Mouse (Mus musculus) left cerebral cortex, postnatal 14 days (tissue): ENCODE results near the gene BC030867. TPM values are rescaled to one million over a fixed set of nuclear protein-coding genes. Genes with fewer than 3 reads are reported as not detected.

ENCODE experiments used
- DNase-seq, 2 experiments: peaks; one replicate each; pipeline ENCODE4 v3.0.0; 2021 to 2022; ENCODE audit warnings: low spot score in 2 of 2, mixed read lengths in 1 of 2
- intact Hi-C: fragments of 180-260 bp; cut with DNase I; formaldehyde crosslinking; loops from one replicate; pipeline ENCODE4 v1.15.1; 2025
- long read RNA-seq, 2 experiments: library from polyadenylated mRNA; stranded (forward); transcript quantifications; one replicate each; pipeline ENCODE4 v2.0.0; 2021
- total RNA-seq, 2 experiments: library from RNA; stranded (reverse); gene quantifications; 2 replicates each; pipeline ENCODE4 v1.2.3; 2021

BC030867 gene
- total RNA-seq: under 1 TPM; 0.46 to 0.63 TPM
- long read RNA-seq, experiment 1, partial matches to known transcripts: 3 of 5 reads
- long read RNA-seq, experiment 1, other reads (novel, unspliced or antisense): 1 of 5 reads
- long read RNA-seq, experiment 2, partial matches to known transcripts: 3 of 3 reads
- long read RNA-seq, experiment 2, other reads (novel, unspliced or antisense): 0 of 3 reads

DNA sequence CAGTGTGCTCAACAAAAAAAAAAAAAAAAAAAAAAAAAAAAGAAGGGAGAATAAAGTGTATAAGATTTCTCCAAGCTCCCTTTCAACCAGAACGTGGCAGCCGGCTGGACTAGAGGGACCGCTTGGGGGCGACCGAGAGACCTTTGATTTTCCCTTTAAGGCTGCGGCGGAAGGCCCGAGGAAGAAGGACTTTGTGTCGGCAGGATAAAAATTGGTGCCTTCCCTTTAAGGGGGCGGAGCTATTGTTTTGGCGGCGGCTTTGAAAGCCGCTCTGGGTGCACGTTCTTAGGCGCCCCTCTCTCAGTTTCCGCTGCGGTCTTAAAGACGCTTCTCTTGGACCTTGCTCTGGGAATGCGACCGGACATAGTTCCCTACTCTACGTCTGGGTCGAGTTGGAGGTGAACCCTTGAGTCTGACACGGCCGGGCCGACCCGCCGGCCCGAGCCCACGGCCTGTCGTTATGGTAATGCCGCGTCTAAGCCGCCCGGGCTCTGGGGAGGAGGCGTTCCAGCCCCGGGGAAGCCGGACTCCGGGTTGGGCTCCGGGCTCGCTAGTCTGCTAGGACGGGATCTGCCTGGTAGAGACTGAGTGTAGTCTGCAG, at the start of gene BC030867:
BC030867 (plus strand) TSS at position 253 of the 601 bp plus-strand sequence.
- intact Hi-C loops: no loop called here
- DNase-seq: peak; percentile 94 to 96

DNA sequence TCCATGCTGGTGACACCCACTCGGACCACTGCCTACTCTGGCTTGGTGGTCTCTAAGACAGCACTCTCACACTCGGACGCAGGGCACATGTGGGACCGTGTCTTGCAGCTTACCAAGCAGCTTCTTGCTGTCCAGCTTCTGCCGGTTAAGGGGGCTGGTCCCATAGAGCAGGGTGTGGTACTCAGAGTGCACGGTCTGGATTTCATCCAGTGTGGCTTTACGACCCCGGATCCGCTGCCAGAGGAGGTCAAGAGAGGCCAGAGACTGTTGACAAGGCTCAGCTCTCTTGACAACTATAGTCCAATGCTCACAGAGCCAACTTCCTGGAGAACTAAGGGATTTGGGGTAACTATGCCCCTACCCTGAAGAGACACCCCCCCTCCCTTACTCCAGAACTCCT, 48.8 kb upstream of the BC030867 start:
- no peak for DNase-seq
- intact Hi-C loops: no loop called here

DNA sequence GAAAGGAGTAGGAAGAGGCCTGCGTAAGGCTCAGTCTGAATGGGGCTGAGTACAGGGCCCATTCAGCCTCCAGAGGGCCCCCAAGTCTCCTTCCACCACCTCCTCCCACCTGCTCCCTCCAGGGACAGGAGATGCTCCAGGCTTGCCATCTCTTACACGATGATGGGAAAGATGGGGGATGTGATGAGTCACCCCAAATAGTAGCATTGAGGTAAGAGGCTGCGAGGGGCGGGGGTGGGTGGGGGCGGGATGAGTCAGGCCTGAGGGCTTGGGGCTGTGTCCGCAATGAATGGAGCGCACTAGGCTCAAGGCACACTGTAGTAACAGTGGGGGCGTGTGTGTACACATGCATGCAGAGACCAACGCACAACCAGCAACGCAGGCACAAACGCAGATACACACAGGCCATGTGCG, 47.3 kb upstream of the BC030867 start:
- peak; percentile 43 to 74 for DNase-seq
- intact Hi-C loops: no loop called here

DNA sequence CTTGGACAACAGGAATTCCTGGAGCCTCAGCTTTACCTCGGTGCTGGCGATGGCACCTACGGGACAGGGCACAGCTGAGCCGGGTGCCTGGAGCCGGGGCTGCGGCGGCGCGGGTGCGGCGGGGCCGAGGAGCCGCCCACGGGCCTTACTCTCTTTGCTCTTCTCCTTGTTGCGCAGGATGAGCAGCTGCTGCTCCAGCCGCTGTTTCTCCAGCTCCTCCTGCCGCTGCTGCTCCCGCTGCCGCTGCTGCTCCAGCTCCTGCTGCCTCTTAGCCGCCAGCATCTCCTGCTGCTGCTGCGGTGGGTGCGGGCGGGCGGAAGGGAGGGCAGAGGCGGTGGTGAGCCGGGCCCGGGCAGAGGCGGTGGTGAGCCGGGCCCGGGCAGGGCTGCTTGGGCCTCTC, 42.2 kb upstream of the BC030867 start:
- no peak for DNase-seq
- intact Hi-C loops: no loop called here

DNA sequence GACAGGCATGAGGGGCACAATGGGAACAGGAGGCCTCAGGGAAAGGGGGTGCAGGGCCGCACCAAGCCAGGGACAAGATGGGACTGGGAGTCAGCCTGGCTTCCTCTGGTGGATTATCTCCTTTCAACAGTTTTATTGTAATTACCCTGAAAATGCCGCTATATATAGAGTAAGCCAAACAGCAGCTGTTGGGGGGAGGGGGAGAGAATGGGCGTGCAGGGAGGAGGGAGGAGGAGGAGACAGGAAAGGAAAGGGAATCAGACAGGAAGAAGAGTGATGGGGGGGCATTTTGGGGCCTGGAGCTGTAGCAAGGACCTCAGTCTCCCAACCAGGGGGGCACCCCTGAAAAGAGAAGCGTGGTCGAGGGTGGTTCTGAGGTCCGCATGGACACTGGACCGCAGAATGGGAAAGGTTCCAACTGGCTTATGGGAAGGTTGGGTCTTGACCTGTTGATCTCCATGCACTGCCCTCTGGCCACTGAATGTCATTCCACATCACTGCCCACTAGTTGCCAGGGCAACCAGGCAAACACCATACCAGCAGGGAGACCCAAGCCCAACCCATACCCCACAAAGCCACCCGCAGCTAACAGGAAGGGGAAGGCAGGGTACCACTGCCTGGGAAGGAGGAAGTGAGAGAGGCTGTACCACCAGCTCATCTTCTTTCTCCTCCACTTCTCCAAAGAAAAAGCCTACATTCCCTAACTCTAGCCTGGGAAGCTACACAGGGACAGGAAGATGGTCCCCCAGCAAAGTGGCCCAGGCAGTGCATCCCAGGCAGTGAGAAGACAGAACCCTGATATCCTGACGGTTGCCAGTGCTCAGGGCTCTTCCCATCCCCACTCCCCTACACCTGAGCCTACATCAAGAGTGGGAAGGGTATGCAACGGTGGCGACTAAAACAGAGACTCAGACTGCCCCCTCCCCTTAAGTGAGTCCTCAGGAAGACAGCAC, 40.6 kb upstream of the BC030867 start:
- peak; percentile 58 to 74 for DNase-seq
- intact Hi-C loops: no loop called here

DNA sequence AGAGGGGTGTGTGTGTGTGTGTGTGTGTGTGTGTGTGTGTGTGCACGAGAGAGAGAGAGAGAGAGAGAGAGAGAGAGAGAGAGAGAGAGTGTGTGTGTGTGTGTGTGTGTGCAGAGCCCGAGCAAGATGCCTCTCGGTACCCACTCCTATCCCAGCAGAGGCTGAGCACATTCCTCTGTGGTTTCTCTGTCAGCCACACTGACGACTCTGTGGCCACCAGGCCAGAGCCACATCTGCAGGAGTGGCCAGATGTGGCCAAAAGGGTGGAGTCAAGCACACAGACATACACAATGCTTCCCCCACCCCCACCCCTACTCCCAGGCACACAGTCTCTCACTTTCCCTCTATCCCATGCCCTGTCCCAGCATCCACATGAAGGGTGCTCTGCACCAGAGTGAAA, 39.8 kb upstream of the BC030867 start:
- DNase-seq: no peak
- intact Hi-C loops: no loop called here

DNA sequence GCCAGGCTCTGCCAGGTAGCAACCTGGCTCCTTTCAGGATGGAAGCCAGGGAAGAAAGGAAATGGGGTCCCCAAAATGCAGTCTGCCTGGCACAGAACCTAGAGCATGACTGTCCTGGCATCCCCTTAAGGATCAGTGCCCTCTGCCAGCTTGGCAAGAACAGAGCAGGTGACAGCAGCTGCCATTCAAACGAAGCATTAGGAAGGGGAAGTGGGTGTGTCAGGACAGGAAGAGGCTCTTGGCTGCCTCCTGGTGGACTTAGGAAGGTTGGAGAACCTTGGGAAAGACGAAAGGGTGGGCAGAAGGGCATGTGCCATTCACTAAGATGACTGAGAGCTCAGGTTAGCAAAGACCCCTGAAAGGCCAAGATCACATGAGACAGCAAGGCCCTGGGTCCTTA, 38.9 kb upstream of the BC030867 start:
- intact Hi-C loops: no loop called here
- no peak for DNase-seq

DNA sequence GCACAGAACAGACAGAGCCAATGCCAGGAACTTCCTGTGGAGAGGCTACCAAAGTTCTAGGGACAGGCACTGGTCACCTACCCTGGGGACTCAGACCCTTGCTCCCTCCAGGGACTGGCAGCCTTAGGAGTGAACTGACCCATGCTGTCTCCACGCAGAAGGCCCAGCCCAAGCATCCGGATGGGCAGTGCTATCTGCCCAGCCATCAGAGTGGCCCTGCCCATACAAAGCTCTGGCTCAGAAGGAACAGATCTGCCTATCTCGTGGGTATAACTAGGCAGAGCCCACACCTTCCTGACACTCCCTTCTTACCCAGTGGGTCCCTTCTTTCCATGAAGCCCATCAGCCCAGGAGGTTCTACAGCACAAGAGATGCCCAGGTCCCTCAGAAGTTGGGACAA, 38.5 kb upstream of the BC030867 start:
- no peak for DNase-seq
- intact Hi-C loops: no loop called here

DNA sequence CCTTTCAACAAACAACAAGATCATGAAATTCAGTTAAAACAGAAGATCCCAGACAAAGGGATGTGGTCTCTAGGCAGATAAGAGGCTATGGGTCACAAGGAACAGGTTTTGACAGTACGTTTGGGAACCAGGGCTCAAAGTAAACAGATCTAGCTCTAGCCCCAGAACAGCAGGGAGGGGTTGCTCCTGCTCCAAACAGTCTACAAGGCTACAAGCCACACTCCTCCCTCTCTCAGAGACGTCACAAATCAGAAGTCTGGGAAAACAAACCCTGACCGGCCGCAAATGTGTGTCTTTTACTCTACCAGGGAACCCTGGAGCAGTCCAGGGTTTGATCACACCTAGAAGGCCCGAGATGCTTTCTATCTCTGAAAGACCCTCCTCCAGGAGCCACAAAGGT, 37.7 kb upstream of the BC030867 start:
- DNase-seq: no peak
- intact Hi-C loops: no loop called here

DNA sequence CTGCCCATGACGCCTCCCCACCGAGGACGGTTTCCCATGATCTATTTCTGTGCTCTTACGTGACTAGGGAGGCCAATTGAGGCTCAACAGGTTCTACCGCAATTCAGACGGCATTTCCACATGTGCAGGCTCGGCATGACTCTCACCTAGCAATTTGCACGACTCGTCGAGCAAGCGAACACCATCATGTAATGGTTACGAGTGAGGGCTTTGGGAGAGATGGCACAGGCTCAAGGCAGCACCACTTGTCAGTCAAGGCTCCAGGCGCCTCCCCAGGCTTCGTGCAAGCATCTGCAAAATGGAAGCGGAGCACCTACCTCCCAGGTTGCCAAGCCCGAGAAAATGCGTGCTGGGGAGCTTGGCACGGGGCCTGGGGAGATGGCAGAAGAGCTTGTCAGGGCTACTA, 36.7 kb upstream of the BC030867 start:
- intact Hi-C loops: no loop called here
- no peak for DNase-seq

DNA sequence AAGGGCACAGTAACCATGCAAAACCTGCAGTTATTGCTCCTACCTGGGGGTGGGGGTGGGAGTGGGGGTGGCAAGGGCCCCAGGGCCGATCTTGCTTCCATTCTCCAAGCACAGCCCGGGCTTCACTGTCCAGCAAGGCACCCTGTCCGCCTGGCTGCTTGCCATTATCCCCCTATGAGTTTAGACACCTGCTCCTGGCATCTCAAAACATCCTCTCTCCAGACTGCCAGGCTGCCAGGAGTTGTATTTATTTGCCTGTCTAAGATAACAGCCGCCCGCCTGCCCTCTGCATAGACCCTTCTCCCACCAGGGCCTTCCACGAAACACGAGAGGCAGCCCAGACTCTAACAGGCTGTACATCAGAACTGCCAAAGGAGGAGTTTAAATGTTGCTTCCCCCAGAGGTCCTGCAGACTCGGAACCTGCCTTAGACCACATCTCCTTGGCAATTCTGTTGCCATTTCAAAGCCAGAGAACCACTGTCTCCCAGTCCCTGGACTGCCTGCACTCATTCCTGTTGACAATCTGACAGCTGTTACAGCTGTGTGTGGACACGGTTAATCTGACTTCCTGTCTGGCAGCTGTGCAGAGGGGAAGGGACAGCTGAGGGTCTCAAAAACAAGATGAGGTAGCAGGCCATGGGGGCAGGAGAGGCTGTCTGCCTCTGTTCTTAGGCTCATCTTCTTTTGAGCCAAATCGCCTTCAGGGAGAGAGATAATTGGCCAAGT, 34.1 kb upstream of the BC030867 start:
- intact Hi-C loops: no loop called here
- DNase-seq: no peak

DNA sequence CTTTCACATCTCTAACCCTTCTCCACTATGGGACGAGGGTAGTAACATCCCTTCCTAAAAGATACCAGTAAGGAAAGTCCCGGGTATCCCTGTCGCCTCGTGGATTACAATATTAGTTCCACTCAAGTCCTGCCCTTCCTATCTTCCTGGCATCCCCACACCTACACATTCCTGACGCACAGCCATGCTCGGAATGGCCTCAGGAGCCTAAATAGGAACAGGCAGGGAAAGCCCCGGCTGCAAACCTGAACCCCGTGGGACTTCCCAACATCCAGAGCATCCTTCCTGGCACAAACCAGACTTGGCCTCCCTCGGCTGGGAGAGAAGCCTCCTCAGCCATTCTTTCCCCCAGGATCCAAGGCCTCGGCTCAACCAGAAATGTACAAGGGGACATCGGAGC, 33.2 kb upstream of the BC030867 start:
- intact Hi-C loops: no loop called here
- DNase-seq: no peak

DNA sequence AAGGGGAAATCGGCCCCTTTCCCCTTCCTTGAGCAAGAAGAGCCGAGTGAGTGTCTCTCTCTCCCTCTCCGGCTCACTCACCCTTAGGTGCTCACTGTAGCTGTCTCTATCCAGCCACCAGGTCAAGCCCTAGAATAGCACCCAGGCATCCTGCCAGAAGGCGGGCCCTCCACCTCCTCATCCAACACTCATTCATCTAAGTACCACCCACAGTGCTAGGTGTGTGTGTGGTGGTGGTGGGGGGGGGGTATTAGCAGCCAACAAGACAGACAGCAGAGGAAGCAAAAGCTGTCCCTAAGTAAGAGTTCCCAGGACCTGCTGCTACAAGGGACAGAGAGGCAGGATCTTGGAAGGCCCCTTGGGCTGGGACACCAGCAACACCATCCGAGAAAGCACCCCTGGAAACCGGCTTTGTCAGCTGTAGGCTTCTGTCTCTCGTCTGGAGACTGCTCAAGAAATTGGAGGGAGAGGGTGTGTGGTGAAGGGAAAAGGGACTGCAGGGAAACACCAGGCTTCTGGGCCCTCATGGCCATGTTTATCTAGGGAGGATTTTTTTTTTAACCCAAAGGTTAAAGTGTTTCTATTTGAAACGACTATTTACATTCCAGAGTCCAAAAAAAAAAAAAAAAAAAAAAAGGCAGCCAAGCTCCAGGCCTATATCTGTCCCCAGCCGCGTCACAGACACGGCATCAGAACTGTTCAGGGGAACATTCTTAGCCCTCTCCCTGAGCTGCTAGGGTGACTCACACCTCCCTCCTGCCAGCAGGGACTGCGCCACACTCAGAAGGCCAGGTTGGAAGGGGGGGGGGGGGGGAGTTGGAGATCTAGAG, 32.4 kb upstream of the BC030867 start:
- intact Hi-C loops: no loop called here
- DNase-seq: peak in 1 of 2 experiments; percentile 41

DNA sequence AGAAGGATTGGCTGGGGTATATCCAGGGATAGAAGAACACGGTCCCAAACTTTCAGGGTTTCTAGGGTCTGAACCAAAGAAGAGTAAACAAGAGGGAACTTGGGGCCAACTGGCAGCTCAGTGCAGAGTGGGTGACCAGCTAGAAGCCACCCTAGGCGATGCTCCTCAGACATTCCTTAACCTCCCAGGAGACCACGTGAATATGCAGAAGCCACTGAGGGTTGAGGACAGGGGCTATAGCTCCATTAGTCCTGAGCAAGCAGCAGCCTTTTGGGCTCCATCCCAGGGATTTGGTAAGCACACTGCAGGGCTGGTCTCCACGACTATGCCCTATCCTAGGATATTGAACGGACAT, 31.8 kb upstream of the BC030867 start:
- intact Hi-C loops: no loop called here
- no peak for DNase-seq

DNA sequence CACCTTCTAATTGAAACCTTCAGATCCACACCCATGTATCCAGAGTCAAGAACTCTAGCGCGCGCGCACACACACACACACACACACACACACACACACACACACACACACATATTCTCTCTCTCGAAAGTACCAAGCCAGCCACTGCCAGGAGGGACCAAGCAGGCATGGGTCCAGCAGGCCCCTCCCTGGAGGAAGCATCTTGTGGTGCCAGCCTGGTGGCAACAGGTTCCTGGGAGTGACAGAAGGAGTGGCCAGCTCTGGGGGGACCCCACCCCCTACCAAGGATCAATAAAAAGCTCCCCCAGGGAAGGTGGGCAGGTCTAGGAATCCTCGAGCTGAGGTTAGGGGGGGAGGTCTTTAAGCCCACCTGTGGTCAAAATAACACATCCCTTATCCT, 31.3 kb upstream of the BC030867 start:
- intact Hi-C loops: no loop called here
- no peak for DNase-seq

DNA sequence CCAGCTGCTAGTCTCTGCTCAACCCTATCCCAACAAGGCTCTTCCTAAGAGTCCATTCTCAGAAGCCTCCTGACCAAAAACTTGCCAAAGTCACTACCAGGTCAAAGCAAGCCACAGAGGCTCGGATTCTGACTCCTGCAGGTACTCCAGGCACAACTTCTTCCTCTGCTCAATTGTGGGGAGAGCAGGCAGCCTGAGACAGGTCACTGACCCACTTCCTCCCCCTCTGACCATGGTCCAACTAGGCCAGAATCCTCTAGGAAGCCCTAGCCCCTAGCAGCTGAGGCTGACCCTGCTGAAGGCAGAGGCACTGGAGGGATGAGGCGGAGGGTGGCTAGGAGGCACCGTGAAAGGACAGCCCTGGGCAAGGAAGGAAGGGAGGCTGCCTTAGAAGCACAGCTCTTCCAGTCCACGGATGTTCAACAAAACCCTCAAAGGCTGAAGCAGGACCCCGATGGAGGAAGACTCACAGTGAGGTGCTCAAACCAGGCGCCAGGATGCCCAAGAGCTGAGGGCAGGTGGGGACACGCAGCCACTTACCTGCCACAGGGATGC, 30.7 kb upstream of the BC030867 start:
- intact Hi-C loops: no loop called here
- DNase-seq: no peak

DNA sequence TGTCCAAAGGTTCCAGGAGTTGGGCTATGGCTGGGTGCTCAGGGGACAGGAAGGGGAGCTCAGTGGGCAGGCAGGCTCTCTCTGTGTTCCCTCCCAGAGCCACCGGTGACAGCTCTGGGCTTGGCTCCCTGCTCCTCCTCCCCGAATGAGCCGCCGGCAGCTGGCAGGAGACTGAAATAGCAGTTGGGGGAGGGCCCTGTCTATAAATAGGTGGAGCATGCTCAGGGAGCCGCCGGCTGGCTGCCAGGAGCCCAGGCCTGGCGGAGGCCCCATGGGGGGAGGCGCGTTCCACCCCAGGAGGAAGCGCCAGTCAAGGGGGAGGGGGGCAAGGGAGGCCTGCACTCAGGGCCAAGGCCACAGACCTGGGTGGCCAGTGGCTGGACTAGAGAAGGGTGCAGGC, 29.9 kb upstream of the BC030867 start:
- DNase-seq: peak; percentile 95 to 97
- intact Hi-C loops: no loop called here

DNA sequence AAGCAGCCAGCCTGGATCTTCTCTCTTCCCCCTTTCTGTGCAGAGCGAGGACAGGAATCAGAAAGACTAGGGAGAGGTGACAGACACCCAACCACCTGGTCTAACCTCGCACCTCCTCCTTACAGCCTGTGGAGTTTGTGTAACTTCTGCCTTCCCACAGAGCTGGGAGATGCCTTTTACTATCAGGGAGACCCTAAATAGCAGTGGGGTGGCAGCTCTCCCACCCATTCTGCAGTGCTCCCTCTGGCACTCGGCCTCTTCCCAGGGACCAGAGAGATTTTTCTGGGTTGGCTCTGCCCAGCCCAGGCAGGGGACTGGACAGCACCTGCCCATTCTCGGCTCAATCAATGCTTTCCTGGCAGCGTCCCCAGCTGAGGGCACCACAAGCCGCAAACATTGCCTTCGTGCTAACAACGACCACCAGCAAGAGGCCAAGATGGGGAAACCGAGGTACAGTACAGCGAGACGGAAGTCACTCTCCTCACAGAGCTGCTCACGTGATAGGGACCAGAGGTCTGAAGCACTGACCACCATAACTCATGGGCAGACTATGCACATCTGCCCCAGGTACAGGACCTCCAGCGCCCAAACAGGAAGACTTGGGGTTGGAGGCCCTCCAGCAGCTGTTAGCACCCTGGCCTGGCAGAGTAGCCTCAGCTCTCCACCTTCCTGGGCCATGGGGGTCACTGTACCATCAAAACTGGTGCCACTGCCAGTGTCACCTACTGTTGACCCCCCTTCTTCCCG, 29.3 kb upstream of the BC030867 start:
- no peak for DNase-seq
- intact Hi-C loops: no loop called here
